Comparison of ENCODE assay signal across 33 mouse cellular contexts in genomic region chr8:46242946-46243345, GRCm38 (mm10). TPM values are rescaled to one million over a fixed set of nuclear protein-coding genes. Genes with fewer than 3 reads are reported as not detected.
DNase-seq lines count a peak whose midpoint lies in the region; ATAC-seq and TF ChIP-seq lines count a peak whose summit lies in the region.
"Had no signal": no experiment of that assay in that cellular context is flagged by ENCODE, and none has a peak within 500 bp of the region (broad histone marks: within the 10 kb centered on the region; RNA-seq: fewer than 3 reads in every experiment).

No protein-coding gene starts in this region.

- no peaks in the 10 kb centered on the region for H3K79me2 ChIP-seq in MEL (ENCODE audit: control insufficient read depth, insufficient read depth, low read length, poor library complexity)

- no peak for TF ChIP-seq EP300 in MEL (IDR thresholded peaks at IDR 0.05; ENCODE audit: low read depth in 1 of 2, low read length in 2 of 2)

- H3K4me1 ChIP-seq in heart, embryonic 10.5 days, result peaks cover 22% of the 10 kb centered on the region; the same call in 1 of the 2 replicates
- no peaks in the 10 kb centered on the region for H3K4me1 ChIP-seq in intestine, embryonic 16.5 days (ENCODE audit: control insufficient read depth, insufficient read depth, low read length)
- H3K4me1 ChIP-seq in intestine, postnatal 0 days (replicated peaks; ENCODE audit: control insufficient read depth, insufficient read depth, low read length), result no peaks in the 10 kb centered on the region
- H3K4me1 ChIP-seq in MEL (ENCODE audit: control insufficient read depth in 1 of 2, insufficient read depth in 2 of 2, low read length in 2 of 2), result peaks cover 2 to 3% of the 10 kb centered on the region in 2 experiments; a peak in 1 of 4 replicates
- peaks cover 8% of the 10 kb centered on the region; the same call in 1 of the 2 replicates for H3K4me1 ChIP-seq in embryonic facial prominence, embryonic 13.5 days
- no peaks in the 10 kb centered on the region for H3K4me1 ChIP-seq in forebrain, embryonic 15.5 days

- TF ChIP-seq POLR2A in MEL (IDR thresholded peaks at IDR 0.05; ENCODE audit: control insufficient read depth in 1 of 2, insufficient read depth in 1 of 2, low read depth in 1 of 2, low read length in 2 of 2, poor library complexity in 1 of 2), result no peak

- no peak overlapping the region for H3K4me3 ChIP-seq in heart, embryonic 10.5 days
- H3K4me3 ChIP-seq in intestine, embryonic 16.5 days (ENCODE audit: low read length), result no peak overlapping the region
- H3K4me3 ChIP-seq in intestine, postnatal 0 days (ENCODE audit: low read depth, low read length), result no peak overlapping the region
- H3K4me3 ChIP-seq in MEL (ENCODE audit: control insufficient read depth in 1 of 2, insufficient read depth in 1 of 2, low read depth in 2 of 2, low read length in 2 of 2), result no peak overlapping the region
- no peak overlapping the region for H3K4me3 ChIP-seq in embryonic facial prominence, embryonic 13.5 days
- H3K4me3 ChIP-seq in forebrain, embryonic 15.5 days, result no peak overlapping the region
- H3K4me3 ChIP-seq: layer of hippocampus, adult 2 months; left cerebral cortex, adult 2 months; limb, embryonic 13.5 days; megakaryocyte, embryonic 14.5 days; midbrain, embryonic 12.5 days; myocyte had no signal

- no peak for TF ChIP-seq RAD21 in MEL (IDR thresholded peaks at IDR 0.05; ENCODE audit: low read depth, low read length)

- no peak for TF ChIP-seq CTCF in intestine, postnatal 0 days (IDR thresholded peaks at IDR 0.05; ENCODE audit: low read depth)
- TF ChIP-seq CTCF in MEL (IDR thresholded peaks at IDR 0.05 in 2 of 3, conservative IDR thresholded peaks at IDR 0.05 in 1 of 3; ENCODE audit: control insufficient read depth in 1 of 3, insufficient read depth in 1 of 3, low read depth in 2 of 3, low read length in 3 of 3, poor library complexity in 1 of 3, severe bottlenecking in 1 of 3), result no peak

- H3K36me3 ChIP-seq in heart, embryonic 10.5 days, result no peaks in the 10 kb centered on the region
- H3K36me3 ChIP-seq in intestine, embryonic 16.5 days (ENCODE audit: control insufficient read depth, insufficient read depth, low read length), result no peaks in the 10 kb centered on the region
- no peaks in the 10 kb centered on the region for H3K36me3 ChIP-seq in intestine, postnatal 0 days (ENCODE audit: control insufficient read depth, insufficient read depth)
- no peaks in the 10 kb centered on the region; a peak in 1 of 4 replicates for H3K36me3 ChIP-seq in MEL (ENCODE audit: control insufficient read depth in 1 of 2, insufficient read depth in 2 of 2, low read length in 2 of 2)
- H3K36me3 ChIP-seq in embryonic facial prominence, embryonic 13.5 days, result no peaks in the 10 kb centered on the region
- H3K36me3 ChIP-seq in forebrain, embryonic 15.5 days, result no peaks in the 10 kb centered on the region
- H3K36me3 ChIP-seq: limb, embryonic 13.5 days; midbrain, embryonic 12.5 days had no signal

- no peak for DNase-seq in heart, embryonic 10.5 days (ENCODE audit: low spot score)
- DNase-seq in heart, postnatal 36 days, result no peak
- no peak for DNase-seq in MEL (ENCODE audit: low read depth, low spot score)
- DNase-seq: adrenal gland, postnatal 14 days; cerebellum, adult 11 months; cerebellum, adult 9-10 months; cerebellum, postnatal 36 days; gastrocnemius, postnatal 25 days; kidney, adult 18-20 months; kidney, postnatal 36 days; lung, postnatal 4 days; thymus, adult 18-20 months; thymus, postnatal 25 days had no signal

- intact Hi-C loops in heart, postnatal 36 days (cut with DNase I), result loop anchor here (1.0 to 10.0 kb wide), 4 partner anchors 38 to 712 kb away; no protein-coding TSS in a partner anchor

- no peaks in the 10 kb centered on the region for H3K9me3 ChIP-seq in heart, embryonic 10.5 days
- no peaks in the 10 kb centered on the region for H3K9me3 ChIP-seq in intestine, embryonic 16.5 days (ENCODE audit: control insufficient read depth, low read length)
- no peaks in the 10 kb centered on the region for H3K9me3 ChIP-seq in intestine, postnatal 0 days (ENCODE audit: control insufficient read depth)
- no peaks in the 10 kb centered on the region for H3K9me3 ChIP-seq in MEL (replicated peaks; ENCODE audit: insufficient read depth, low read length)
- no peaks in the 10 kb centered on the region for H3K9me3 ChIP-seq in embryonic facial prominence, embryonic 13.5 days
- no peaks in the 10 kb centered on the region for H3K9me3 ChIP-seq in forebrain, embryonic 15.5 days
- H3K9me3 ChIP-seq: limb, embryonic 13.5 days; megakaryocyte, embryonic 14.5 days; midbrain, embryonic 12.5 days had no signal

- 0 out of 2 replicates have a peak overlapping the region, but pooled peaks have one; percentile 60 for H3K27ac ChIP-seq in heart, embryonic 10.5 days
- H3K27ac ChIP-seq in intestine, embryonic 16.5 days (ENCODE audit: low read length), result no peak overlapping the region
- H3K27ac ChIP-seq in intestine, postnatal 0 days (ENCODE audit: low read depth, low read length), result no peak overlapping the region
- no peak overlapping the region for H3K27ac ChIP-seq in MEL (ENCODE audit: control insufficient read depth, low read depth, low read length)
- H3K27ac ChIP-seq in embryonic facial prominence, embryonic 13.5 days, result no peak overlapping the region
- no peak overlapping the region for H3K27ac ChIP-seq in forebrain, embryonic 15.5 days (replicated peaks)
- H3K27ac ChIP-seq: hindbrain, postnatal 0 days; layer of hippocampus, adult 2 months; left cerebral cortex, adult 2 months; limb, embryonic 13.5 days; midbrain, embryonic 12.5 days had no signal

- WGBS in heart, embryonic 10.5 days, result 28% methylated on average over 7 of the region's 7 CpGs
- WGBS in intestine, embryonic 16.5 days, result 33% methylated on average over 7 of the region's 7 CpGs
- WGBS in intestine, postnatal 0 days, result 41% methylated on average over 7 of the region's 7 CpGs
- WGBS in embryonic facial prominence, embryonic 13.5 days, result 29% methylated on average over 7 of the region's 7 CpGs
- 61% methylated on average over 7 of the region's 7 CpGs for WGBS in forebrain, embryonic 15.5 days

- H3K27me3 ChIP-seq in heart, embryonic 10.5 days (ENCODE audit: insufficient read depth, poor library complexity, severe bottlenecking), result no peaks in the 10 kb centered on the region
- peaks cover 5% of the 10 kb centered on the region; the same call in 1 of the 2 replicates for H3K27me3 ChIP-seq in intestine, embryonic 16.5 days (replicated peaks; ENCODE audit: control insufficient read depth, insufficient read depth, low read length)
- no peaks in the 10 kb centered on the region for H3K27me3 ChIP-seq in intestine, postnatal 0 days (replicated peaks; ENCODE audit: control insufficient read depth, insufficient read depth, low read length)
- H3K27me3 ChIP-seq in MEL (ENCODE audit: control insufficient read depth in 1 of 2, insufficient read depth in 2 of 2, low read length in 2 of 2), result no peaks in the 10 kb centered on the region
- peaks cover 11% of the 10 kb centered on the region for H3K27me3 ChIP-seq in embryonic facial prominence, embryonic 13.5 days
- H3K27me3 ChIP-seq in forebrain, embryonic 15.5 days, result peaks cover 13% of the 10 kb centered on the region; the same call in 1 of the 2 replicates

- H3K4me2 ChIP-seq in intestine, embryonic 16.5 days (ENCODE audit: low read depth, low read length), result no peak overlapping the region
- H3K4me2 ChIP-seq in intestine, postnatal 0 days (replicated peaks; ENCODE audit: low read depth), result no peak overlapping the region
- 0 out of 2 replicates have a peak overlapping the region, but pooled peaks have one; percentile 2 for H3K4me2 ChIP-seq in embryonic facial prominence, embryonic 13.5 days
- no peak overlapping the region for H3K4me2 ChIP-seq in forebrain, embryonic 15.5 days (replicated peaks)
- H3K4me2 ChIP-seq: limb, embryonic 13.5 days; liver, embryonic 11.5 days; midbrain, embryonic 12.5 days had no signal

- ATAC-seq in intestine, embryonic 16.5 days, result no peak
- ATAC-seq in intestine, postnatal 0 days, result no peak
- ATAC-seq in embryonic facial prominence, embryonic 13.5 days (ENCODE audit: insufficient number of reproducible peaks, insufficient read depth, low FRiP score, low TSS enrichment, low read depth), result no peak
- no peak for ATAC-seq in forebrain, embryonic 15.5 days (replicated peaks)
- ATAC-seq: forebrain, embryonic 14.5 days; hindbrain, postnatal 0 days had no signal

- H3K9ac ChIP-seq in intestine, embryonic 16.5 days (ENCODE audit: low read depth, low read length), result 0 out of 2 replicates have a peak overlapping the region, but pooled peaks have one; percentile 8
- H3K9ac ChIP-seq in intestine, postnatal 0 days (ENCODE audit: low read depth, low read length), result no peak overlapping the region
- H3K9ac ChIP-seq in MEL (ENCODE audit: control insufficient read depth, low read depth, low read length, poor library complexity, severe bottlenecking), result no peak overlapping the region
- no peak overlapping the region for H3K9ac ChIP-seq in embryonic facial prominence, embryonic 13.5 days
- no peak overlapping the region for H3K9ac ChIP-seq in forebrain, embryonic 15.5 days (replicated peaks)
- H3K9ac ChIP-seq: limb, embryonic 13.5 days; midbrain, embryonic 12.5 days had no signal

TF ChIP-seq in MEL, 35 proteins besides CTCF, POLR2A, EP300 and RAD21 (continues in another document):
- TF ChIP-seq TCF12 (IDR thresholded peaks at IDR 0.05; ENCODE audit: low read depth, low read length), result no peak

RNA-seq across cellular contexts. Expression of gene Slc25a4, which starts 31.9 kb away (rescaled TPM):
- 1,300 and 1,795 TPM in 2 replicates for polyA plus RNA-seq in heart, embryonic 10.5 days (2016; fragmentation: Nextera tagmentation; extraction: Ambion mirVana)
- total RNA-seq in heart, postnatal 36 days (2021), result 1,000 to 10,000 TPM; 5,098 to 5,396 TPM
- 360 and 397 TPM in 2 replicates for polyA plus RNA-seq in intestine, embryonic 16.5 days (2015; fragmentation: Nextera tagmentation; extraction: Ambion mirVana)
- polyA plus RNA-seq in intestine, postnatal 0 days (2015; fragmentation: Nextera tagmentation; extraction: Ambion mirVana), result 230 TPM in 2 replicates
- 311 and 342 TPM in 2 replicates for total RNA-seq in MEL (2012; rRNA removed)
- 100 to 1,000 TPM; 188 to 471 TPM for polyA plus RNA-seq in MEL (2012; ENCODE audit: insufficient read depth in 1 of 2, insufficient read length in 2 of 2, low read depth in 1 of 2, low replicate concordance in 2 of 2, missing spikeins in 1 of 2)
- polyA plus RNA-seq in embryonic facial prominence, embryonic 13.5 days (2015; fragmentation: Nextera tagmentation; extraction: Ambion mirVana), result 540 and 549 TPM in 2 replicates
- polyA plus RNA-seq in forebrain, embryonic 15.5 days (2015; fragmentation: Nextera tagmentation; extraction: Ambion mirVana), result 656 and 691 TPM in 2 replicates

RNA-seq across cellular contexts. Expression of gene Helt, which starts 51.5 kb away (rescaled TPM):
- not detected in 2 replicates for polyA plus RNA-seq in heart, embryonic 10.5 days (2016; fragmentation: Nextera tagmentation; extraction: Ambion mirVana)
- 1 to 10 TPM; 1.4 to 3.9 TPM for total RNA-seq in heart, postnatal 36 days (2021)
- polyA plus RNA-seq in intestine, embryonic 16.5 days (2015; fragmentation: Nextera tagmentation; extraction: Ambion mirVana), result not detected in 2 replicates
- not detected in 2 replicates for polyA plus RNA-seq in intestine, postnatal 0 days (2015; fragmentation: Nextera tagmentation; extraction: Ambion mirVana)
- total RNA-seq in MEL (2012; rRNA removed), result not detected in 2 replicates
- polyA plus RNA-seq in MEL (2012; ENCODE audit: insufficient read depth in 1 of 2, insufficient read length in 2 of 2, low read depth in 1 of 2, low replicate concordance in 2 of 2, missing spikeins in 1 of 2), result not detected
- 0.48 TPM in 1 of 2 replicates, not detected in the other for polyA plus RNA-seq in embryonic facial prominence, embryonic 13.5 days (2015; fragmentation: Nextera tagmentation; extraction: Ambion mirVana)
- 6.7 and 7.6 TPM in 2 replicates for polyA plus RNA-seq in forebrain, embryonic 15.5 days (2015; fragmentation: Nextera tagmentation; extraction: Ambion mirVana)
- total RNA-seq: adrenal gland, postnatal 14 days; layer of hippocampus, adult 2 months; layer of hippocampus, postnatal 14 days; left cerebral cortex, adult 2 months; left cerebral cortex, postnatal 36 days had no signal
- polyA plus RNA-seq: heart, embryonic 16.5 days; kidney, embryonic 16.5 days; limb, embryonic 13.5 days; liver, embryonic 11.5 days; liver, embryonic 16.5 days; lung, embryonic 16.5 days; myocyte; neural tube, embryonic 14.5 days had no signal
